Mouse (Mus musculus) kidney, postnatal 25 days (tissue): Measurements from ENCODE around the gene Adamts5.

Source experiments
- DNase-seq, 2 experiments: peaks; one replicate each; pipeline ENCODE4 v3.0.0; 2021; ENCODE audit warnings: mixed read lengths in 2 of 2

The Adamts5 gene

GRCm38 (mm10) chr16:85819808-85820458 is 81.7 kb downstream of the Adamts5 start:
- DNase-seq, result no peak

- DNase-seq, result no peak
Observed at GRCm38 (mm10) chr16:85814116-85814515, 87.5 kb downstream of the Adamts5 start.

GRCm38 (mm10) chr16:85807626-85808025 is 94.0 kb downstream of the Adamts5 start:
- DNase-seq, result peak; percentile 63 to 80

- DNase-seq, result peak in 1 of 2 experiments; percentile 89
Observed at GRCm38 (mm10) chr16:85807072-85807471, 94.6 kb downstream of the Adamts5 start.
